Mouse (Mus musculus): ENCODE measurements around the gene Hirip3. TPM values are rescaled to one million over a fixed set of nuclear protein-coding genes. Genes with fewer than 3 reads are reported as not detected.

Hirip3 gene
- polyA plus RNA-seq, 1 experiment from 2014 or later, result 22.0 TPM

DNA sequence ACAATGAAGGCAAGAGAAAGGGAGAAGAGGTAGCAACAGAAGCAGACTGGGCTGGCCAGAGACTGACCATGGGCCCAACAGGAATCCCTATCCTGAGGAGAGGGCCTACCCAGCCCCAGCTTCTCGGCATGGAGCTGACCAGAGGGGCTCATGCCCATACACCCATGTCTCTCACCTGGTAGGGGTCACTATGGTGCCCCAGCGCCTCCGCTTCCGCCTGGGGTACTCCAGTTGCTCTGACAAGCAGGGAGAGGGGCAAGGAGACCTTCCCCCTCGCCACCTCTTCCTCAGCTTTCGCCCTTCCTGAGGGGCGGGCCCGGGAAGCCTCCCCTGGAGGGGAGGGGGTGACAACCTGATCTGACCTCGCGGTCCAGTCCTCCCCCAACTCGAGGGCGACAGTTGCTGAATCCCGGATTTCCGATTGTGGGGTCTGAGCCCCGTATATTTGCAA lies 22.0 kb downstream of the Hirip3 start:
- peaks cover 8% of the 10 kb centered on the region; the same call in 1 of the 2 replicates for H3K36me3 ChIP-seq (ENCODE audit: control insufficient read depth, insufficient read depth, low read length)
- peak overlapping the region; percentile 71 for H3K9ac ChIP-seq (ENCODE audit: low read depth, low read length)
- peak overlapping the region; percentile 80 for H3K4me3 ChIP-seq (ENCODE audit: low read depth, low read length)
- WGBS, result 1% methylated on average over 15 of the region's 15 CpGs
- DNase-seq (ENCODE audit: low spot score) (peak; percentile 40), ATAC-seq (ENCODE audit: low FRiP score) (peak; percentile 26; the same call in 1 of the 2 replicates)
- no peaks in the 10 kb centered on the region for H3K27me3 ChIP-seq (ENCODE audit: control insufficient read depth, insufficient read depth, low read length)
- H3K27ac ChIP-seq (ENCODE audit: low read depth, low read length), result peak overlapping the region; percentile 86; the same call in 1 of the 2 replicates
- H3K9me3 ChIP-seq (ENCODE audit: control insufficient read depth, low read length), result no peaks in the 10 kb centered on the region
- peak overlapping the region; percentile 95 for H3K4me2 ChIP-seq (replicated peaks; ENCODE audit: low read depth, low read length)
- H3K4me1 ChIP-seq (replicated peaks; ENCODE audit: control insufficient read depth, insufficient read depth, low read length), result peaks cover 5% of the 10 kb centered on the region; the same call in 1 of the 2 replicates

DNA sequence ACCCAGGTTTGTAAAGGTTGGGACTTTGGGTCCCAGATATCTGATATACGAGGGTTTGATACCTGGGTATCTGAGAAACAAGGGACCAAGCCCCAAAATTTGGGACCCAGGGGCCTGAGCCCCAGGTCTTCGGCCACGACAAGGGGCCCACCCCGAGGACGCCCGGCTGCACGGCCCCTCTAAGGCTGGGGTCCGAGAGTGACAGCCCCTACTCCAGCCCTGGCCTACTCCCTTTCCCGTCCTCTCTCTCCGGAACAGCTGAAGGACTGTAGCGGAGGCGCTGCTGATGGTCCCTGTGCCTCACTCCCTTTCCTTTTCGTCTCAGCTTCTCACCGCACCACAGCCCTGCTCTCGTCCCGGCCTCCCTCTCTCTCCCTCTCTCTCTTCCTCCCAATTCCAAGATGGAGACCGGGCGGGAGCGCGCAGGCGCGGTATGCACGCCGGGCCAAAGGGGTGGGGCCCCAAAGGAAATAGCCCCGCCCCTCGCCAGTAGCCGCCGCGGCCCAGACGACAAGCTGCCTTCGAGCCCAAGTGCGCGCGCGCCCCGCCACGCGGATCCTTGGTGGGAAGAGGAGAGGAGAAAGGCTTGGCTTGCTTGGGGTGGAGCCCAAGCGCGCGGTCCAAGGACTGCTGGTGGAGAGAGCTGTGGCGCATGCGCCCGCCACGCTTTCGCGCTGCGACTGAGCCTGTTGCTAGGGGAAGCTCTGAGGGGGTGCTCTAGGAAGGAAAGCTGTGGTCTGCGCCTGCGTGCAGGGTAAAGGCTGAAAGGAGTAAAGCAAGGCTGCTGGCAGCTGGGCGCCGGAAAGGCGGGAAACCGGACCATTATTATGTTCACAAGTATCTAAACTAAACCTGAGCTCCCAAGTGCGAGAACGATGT lies 22.8 kb downstream of the Hirip3 start, which contains the start of gene Taok2:
Gene Taok2 (minus strand): TSS at position 418 of the 879 bp plus-strand sequence.
- peaks cover 4% of the 10 kb centered on the region; the same call in 1 of the 2 replicates for H3K36me3 ChIP-seq (ENCODE audit: control insufficient read depth, insufficient read depth, low read length)

DNA sequence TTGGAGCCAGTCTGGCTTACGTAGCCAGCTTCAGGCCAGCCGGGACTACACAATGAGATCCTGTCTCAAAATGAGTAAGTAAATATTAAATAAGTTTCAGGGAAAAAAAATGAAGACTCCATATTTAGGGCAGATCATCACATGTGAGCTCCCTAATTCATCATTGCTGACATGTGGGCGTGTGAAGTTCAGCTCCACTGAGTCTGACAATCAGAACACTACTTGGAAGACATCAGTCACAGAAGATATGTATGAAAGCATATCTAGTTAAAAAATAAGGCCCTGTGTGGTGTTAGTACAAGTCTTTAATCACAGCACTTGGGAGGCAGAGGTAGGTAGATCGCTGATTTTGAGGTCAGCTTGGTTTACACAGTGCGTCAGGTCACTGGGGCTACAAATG lies 25.5 kb downstream of the Hirip3 start:
- no peaks in the 10 kb centered on the region for H3K27me3 ChIP-seq (ENCODE audit: control insufficient read depth, insufficient read depth, low read length)
- DNase-seq (ENCODE audit: low spot score), result no peak
- ATAC-seq (ENCODE audit: low FRiP score), result no peak
- H3K4me3 ChIP-seq (ENCODE audit: low read depth, low read length), result no peak overlapping the region
- WGBS, result 88% methylated on average over 5 of the region's 5 CpGs
- 0 out of 2 replicates have a peak, but pooled peaks cover 3% of the 10 kb centered on the region for H3K4me1 ChIP-seq (replicated peaks; ENCODE audit: control insufficient read depth, insufficient read depth, low read length)
- no peak overlapping the region for H3K4me2 ChIP-seq (replicated peaks; ENCODE audit: low read depth, low read length)
- no peaks in the 10 kb centered on the region for H3K9me3 ChIP-seq (ENCODE audit: control insufficient read depth, low read length)
- no peak overlapping the region for H3K9ac ChIP-seq (ENCODE audit: low read depth, low read length)
- H3K36me3 ChIP-seq (ENCODE audit: control insufficient read depth, insufficient read depth, low read length), result 0 out of 2 replicates have a peak, but pooled peaks cover 3% of the 10 kb centered on the region
- H3K27ac ChIP-seq (ENCODE audit: low read depth, low read length), result no peak overlapping the region

More for the DNA sequence above, 22.8 kb downstream of the Hirip3 start, which contains the start of gene Taok2:
- DNase-seq (ENCODE audit: low spot score) (peak; percentile 99), ATAC-seq (ENCODE audit: low FRiP score) (peak; percentile 97)
- peaks cover 5% of the 10 kb centered on the region; the same call in 1 of the 2 replicates for H3K4me1 ChIP-seq (replicated peaks; ENCODE audit: control insufficient read depth, insufficient read depth, low read length)
- H3K27me3 ChIP-seq (ENCODE audit: control insufficient read depth, insufficient read depth, low read length), result no peaks in the 10 kb centered on the region
- peak within 1 kb of the TSS; percentile 95 for H3K4me2 ChIP-seq (replicated peaks; ENCODE audit: low read depth, low read length)
- under 1% methylated on average over 56 of the region's 56 CpGs for WGBS
- peak within 1 kb of the TSS; percentile 80 for H3K4me3 ChIP-seq (ENCODE audit: low read depth, low read length)
- peak within 1 kb of the TSS; percentile 71 for H3K9ac ChIP-seq (ENCODE audit: low read depth, low read length)
- H3K27ac ChIP-seq (ENCODE audit: low read depth, low read length), result peak within 1 kb of the TSS; percentile 86
- no peaks in the 10 kb centered on the region for H3K9me3 ChIP-seq (ENCODE audit: control insufficient read depth, low read length)

DNA sequence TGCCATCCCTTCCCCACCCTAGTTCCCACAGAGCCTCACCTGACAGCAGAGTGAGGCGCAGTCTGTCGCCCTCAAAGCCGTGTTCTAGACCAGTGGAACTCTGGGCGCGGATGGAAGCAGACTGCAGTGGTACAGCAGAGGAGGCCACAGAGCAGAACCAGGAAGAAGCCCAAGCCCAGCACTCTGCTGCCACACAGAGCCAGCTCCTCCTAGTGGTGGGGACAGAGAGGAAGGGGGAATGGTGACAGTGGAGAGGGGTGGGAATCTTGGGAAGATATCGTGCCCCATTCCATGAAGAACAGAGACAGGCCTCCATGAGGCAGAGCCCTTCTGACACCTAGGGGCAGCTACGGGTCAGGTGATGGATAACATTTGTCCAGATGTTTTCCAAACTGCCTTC lies 27.1 kb downstream of the Hirip3 start:
- Histone ChIP-seq H3K27me3 (ENCODE audit: control insufficient read depth, insufficient read depth, low read length) (no peaks in the 10 kb centered on the region), H3K4me1 (replicated peaks; ENCODE audit: control insufficient read depth, insufficient read depth, low read length) (no peaks in the 10 kb centered on the region), H3K4me2 (replicated peaks; ENCODE audit: low read depth, low read length) (no peak overlapping the region; the same call in 1 of the 2 replicates), H3K4me3 (ENCODE audit: low read depth, low read length) (no peak overlapping the region), H3K9me3 (ENCODE audit: control insufficient read depth, low read length) (no peaks in the 10 kb centered on the region), H3K27ac (ENCODE audit: low read depth, low read length) (no peak overlapping the region), H3K9ac (ENCODE audit: low read depth, low read length) (no peak overlapping the region), H3K36me3 (ENCODE audit: control insufficient read depth, insufficient read depth, low read length) (0 out of 2 replicates have a peak, but pooled peaks cover 3% of the 10 kb centered on the region)
- WGBS, result 67% methylated on average over 7 of the region's 7 CpGs
- ATAC-seq (ENCODE audit: low FRiP score), result no peak
- no peak for DNase-seq (ENCODE audit: low spot score)

- DNase-seq (ENCODE audit: low spot score) (no peak), ATAC-seq (ENCODE audit: low FRiP score) (no peak)
- Histone ChIP-seq H3K9me3 (ENCODE audit: control insufficient read depth, low read length) (no peaks in the 10 kb centered on the region), H3K36me3 (ENCODE audit: control insufficient read depth, insufficient read depth, low read length) (no peaks in the 10 kb centered on the region), H3K9ac (ENCODE audit: low read depth, low read length) (no peak overlapping the region), H3K27ac (ENCODE audit: low read depth, low read length) (no peak overlapping the region), H3K4me1 (replicated peaks; ENCODE audit: control insufficient read depth, insufficient read depth, low read length) (0 out of 2 replicates have a peak, but pooled peaks cover 3% of the 10 kb centered on the region), H3K27me3 (ENCODE audit: control insufficient read depth, insufficient read depth, low read length) (no peaks in the 10 kb centered on the region), H3K4me3 (ENCODE audit: low read depth, low read length) (no peak overlapping the region), H3K4me2 (replicated peaks; ENCODE audit: low read depth, low read length) (no peak overlapping the region)
- WGBS, result 81% methylated on average over 5 of the region's 5 CpGs
Observed at GRCm38 (mm10) chr7:126896912-126897311, 35.1 kb downstream of the Hirip3 start.

- Histone ChIP-seq H3K27ac (ENCODE audit: low read depth, low read length) (peak overlapping the region; percentile 56; the same call in 1 of the 2 replicates), H3K4me1 (replicated peaks; ENCODE audit: control insufficient read depth, insufficient read depth, low read length) (0 out of 2 replicates have a peak, but pooled peaks cover 3% of the 10 kb centered on the region), H3K4me3 (ENCODE audit: low read depth, low read length) (peak overlapping the region; percentile 51), H3K9ac (ENCODE audit: low read depth, low read length) (peak overlapping the region; percentile 74), H3K4me2 (replicated peaks; ENCODE audit: low read depth, low read length) (peak overlapping the region; percentile 58), H3K36me3 (ENCODE audit: control insufficient read depth, insufficient read depth, low read length) (no peaks in the 10 kb centered on the region), H3K9me3 (ENCODE audit: control insufficient read depth, low read length) (no peaks in the 10 kb centered on the region), H3K27me3 (ENCODE audit: control insufficient read depth, insufficient read depth, low read length) (no peaks in the 10 kb centered on the region)
- DNase-seq (ENCODE audit: low spot score) (no peak), ATAC-seq (ENCODE audit: low FRiP score) (peak; percentile 14; the same call in 1 of the 2 replicates)
- 27% methylated on average over 16 of the region's 16 CpGs for WGBS
Observed at GRCm38 (mm10) chr7:126897390-126898101, 35.8 kb downstream of the Hirip3 start.

DNA sequence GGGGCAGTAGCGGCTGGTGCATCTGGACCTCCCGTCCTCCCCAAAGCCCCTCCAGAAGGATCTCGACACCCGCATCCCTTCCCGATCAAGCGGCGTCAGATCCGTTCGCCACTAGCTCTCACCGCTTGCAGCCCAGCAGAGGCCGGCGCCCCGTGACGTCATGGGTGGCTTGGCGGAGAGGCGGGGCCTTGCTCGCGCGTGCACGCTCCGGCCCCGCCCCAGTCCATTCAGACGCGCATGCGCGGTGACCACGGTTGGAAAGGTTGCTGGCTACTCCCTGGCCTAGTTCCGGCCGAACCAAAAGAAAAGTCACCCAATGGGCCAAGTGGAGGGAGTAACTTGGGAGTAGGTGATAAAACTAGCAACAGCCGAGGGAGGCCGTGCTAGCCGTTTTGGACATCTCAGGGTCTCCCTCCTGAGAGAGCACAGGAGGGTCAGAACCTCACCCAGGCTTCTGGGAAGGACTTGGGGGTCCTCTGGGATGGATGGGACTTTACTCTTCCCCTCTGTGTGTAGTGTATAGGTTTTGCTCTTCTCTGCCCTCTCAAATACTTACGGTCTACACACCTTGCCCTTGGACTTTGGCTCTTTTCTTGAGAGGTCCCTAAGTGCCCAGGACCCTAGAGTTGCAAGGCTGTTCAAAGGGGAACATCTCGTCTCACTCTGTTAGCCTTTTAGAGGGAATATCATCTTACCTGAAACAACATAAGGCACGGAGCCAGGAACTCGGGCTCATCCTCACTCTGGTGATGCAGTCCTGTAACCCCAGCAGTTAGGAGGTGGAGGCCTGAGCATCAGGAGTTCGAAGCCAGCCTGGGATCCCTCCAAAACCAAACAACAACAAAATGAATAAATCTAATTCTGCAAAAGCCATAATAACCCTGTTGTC lies 36.6 kb downstream of the Hirip3 start:
- DNase-seq (ENCODE audit: low spot score) (peak; percentile 97), ATAC-seq (ENCODE audit: low FRiP score) (peak; percentile 91)
- peak overlapping the region; percentile 74 for H3K9ac ChIP-seq (ENCODE audit: low read depth, low read length)
- 0 out of 2 replicates have a peak, but pooled peaks cover 3% of the 10 kb centered on the region for H3K4me1 ChIP-seq (replicated peaks; ENCODE audit: control insufficient read depth, insufficient read depth, low read length)
- H3K27ac ChIP-seq (ENCODE audit: low read depth, low read length), result peak overlapping the region; percentile 56; the same call in 1 of the 2 replicates
- H3K4me3 ChIP-seq (ENCODE audit: low read depth, low read length), result peak overlapping the region; percentile 51
- H3K9me3 ChIP-seq (ENCODE audit: control insufficient read depth, low read length), result no peaks in the 10 kb centered on the region
- H3K27me3 ChIP-seq (ENCODE audit: control insufficient read depth, insufficient read depth, low read length), result no peaks in the 10 kb centered on the region
- H3K4me2 ChIP-seq (replicated peaks; ENCODE audit: low read depth, low read length), result peak overlapping the region; percentile 58
- no peaks in the 10 kb centered on the region for H3K36me3 ChIP-seq (ENCODE audit: control insufficient read depth, insufficient read depth, low read length)
- WGBS, result 12% methylated on average over 37 of the region's 37 CpGs

All from hindbrain, embryonic 11.5 days (tissue).